Mouse (Mus musculus): Measurements from ENCODE around the gene Snrnp200.
A peak's percentile ranks its signal among the peaks of the same experiment; 100 is the strongest.
"Not testable (repeated sequence)": the region's sequence is repeated elsewhere in the genome, so short reads cannot be mapped to it uniquely, and the experiment has no call there.

Gene Snrnp200

GRCm38 (mm10) chr2:127254604-127255134, 46.5 kb downstream of the Snrnp200 start:
- DNase-seq (ENCODE audit: low read depth, low spot score): no peak

DNA sequence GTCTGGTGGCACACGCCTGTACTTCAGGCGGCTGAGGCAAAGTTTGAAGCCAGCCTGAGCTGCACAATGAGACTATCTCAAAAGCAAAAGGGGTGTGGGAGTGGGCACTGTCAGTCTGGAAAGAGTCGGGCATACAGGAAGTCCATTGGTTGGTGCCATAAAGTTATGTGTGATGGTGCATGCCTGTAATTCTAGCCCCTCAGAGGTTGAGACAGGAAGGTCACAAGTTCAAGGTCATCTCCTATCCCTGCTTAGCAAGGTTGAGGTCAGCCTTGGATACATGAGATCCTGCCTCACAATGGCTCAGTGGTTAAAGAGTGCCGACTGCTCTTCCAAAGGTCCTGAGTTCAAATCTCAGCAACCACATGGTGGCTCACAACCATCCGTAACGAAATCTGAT, 47.1 kb downstream of the Snrnp200 start:
- no peak for DNase-seq (ENCODE audit: low read depth, low spot score)

GRCm38 (mm10) chr2:127259340-127259739, 51.2 kb downstream of the Snrnp200 start:
- no peak for DNase-seq (ENCODE audit: low read depth, low spot score)

- no peak for DNase-seq (ENCODE audit: low read depth, low spot score)
Observed at GRCm38 (mm10) chr2:127262480-127262879, 54.3 kb downstream of the Snrnp200 start.

DNA sequence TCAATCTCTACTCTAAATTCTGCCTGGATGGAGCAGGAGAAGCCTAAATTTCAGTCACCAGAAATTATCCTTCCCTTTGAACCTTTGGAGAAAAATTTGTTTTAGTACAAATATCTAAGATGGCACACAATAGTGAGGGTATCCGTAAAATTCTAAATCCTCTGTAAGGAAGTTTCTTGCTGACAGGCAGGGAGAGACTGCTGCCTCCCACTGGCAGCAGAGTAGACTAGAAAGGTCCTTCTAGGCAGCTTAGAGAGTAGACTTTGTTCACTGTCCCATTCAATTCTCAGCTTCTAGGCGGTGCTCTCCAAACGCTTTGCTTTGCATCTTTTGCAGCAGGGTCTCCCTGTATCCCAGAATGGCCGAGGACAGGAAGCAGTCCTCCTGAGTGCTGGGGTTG, 59.7 kb downstream of the Snrnp200 start:
- DNase-seq (ENCODE audit: low read depth, low spot score): no peak

DNA sequence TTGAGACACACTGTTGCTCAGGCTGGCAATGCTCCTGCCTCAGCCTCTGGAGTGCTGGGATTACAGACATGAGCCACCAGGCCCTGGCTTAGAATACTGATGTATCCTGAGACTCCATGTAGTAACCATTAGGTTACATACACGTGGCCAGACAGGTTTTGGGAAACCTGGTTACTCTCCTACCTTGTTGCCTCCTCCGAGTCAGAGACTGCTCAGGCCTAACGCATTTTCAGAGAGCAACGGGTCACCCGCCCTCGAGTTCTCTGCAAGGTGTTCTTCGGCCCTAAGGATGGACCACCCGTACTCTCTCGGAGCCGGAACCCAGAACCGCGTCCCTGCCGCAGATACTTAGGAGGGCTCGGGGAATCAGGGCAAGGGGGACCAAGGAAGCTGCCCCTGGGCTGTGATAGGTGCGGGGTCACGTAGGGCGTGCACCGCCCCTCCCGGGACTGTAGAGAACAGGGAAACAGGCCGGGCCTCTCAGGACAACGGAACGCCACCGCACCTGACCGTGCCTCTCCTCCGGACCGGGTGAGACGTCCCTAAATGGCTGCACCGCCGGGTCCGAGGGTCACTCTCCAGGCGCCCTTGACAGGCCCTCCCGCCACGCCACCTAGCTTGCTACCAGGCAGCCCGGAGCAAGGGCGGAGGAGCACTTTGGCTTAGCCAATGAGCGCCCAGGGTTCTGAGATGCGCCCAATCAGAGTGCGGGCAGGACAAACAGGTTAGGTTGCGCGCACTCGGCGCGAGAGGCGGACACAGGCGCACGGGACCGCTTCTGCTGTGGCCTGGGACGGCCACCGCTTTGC, 61.5 kb downstream of the Snrnp200 start, which contains the start of gene Stard7:
Stard7 (plus strand) TSS at position 728 of the 809 bp plus-strand sequence.
- peak; percentile 99 for DNase-seq (ENCODE audit: low read depth, low spot score)

GRCm38 (mm10) chr2:127270300-127271041, 62.3 kb downstream of the Snrnp200 start:
- peak; percentile 93 for DNase-seq (ENCODE audit: low read depth, low spot score)

DNA sequence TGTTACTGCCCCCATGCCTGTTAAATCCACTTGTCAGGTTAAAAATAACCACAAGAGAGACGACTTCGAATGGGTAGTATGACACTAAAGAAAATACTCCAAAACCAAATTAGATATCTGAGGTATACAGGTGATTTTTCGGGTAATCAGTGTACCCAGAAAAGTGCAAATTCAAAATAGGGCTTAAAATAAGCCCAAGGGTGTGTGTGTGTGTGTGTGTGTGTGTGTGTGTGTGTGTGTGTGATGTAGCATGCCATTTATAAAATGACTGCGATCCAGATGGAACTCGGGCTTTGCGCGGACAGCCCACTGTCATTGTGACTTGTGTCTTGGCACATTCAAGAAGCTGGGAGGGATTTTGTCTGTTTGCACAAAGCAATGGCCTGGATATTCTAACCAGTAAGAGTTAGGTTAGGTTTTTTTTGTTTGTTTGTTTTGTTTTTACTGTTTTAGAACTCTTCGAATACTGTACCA, 62.9 kb downstream of the Snrnp200 start:
- DNase-seq (ENCODE audit: low read depth, low spot score): no peak

DNA sequence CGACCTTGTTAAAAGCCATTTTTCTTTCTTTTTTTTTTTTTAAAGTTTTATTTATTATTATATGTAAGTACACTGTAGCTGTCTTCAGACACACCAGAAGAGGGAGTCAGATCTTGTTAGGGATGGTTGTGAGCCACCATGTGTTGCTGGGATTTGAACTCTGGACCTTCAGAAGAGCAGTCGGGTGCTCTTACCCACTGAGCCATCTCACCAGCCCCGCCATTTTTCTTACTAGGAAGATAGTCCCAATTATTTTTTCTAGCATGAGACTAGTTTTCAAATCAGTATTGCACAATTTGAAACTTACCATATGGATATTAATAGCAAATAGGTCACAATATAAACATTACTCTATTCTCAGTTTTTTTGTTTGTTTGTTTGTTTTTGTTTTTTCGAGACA, 63.9 kb downstream of the Snrnp200 start:
- DNase-seq (ENCODE audit: low read depth, low spot score): not testable (repeated sequence)

GRCm38 (mm10) chr2:127272806-127273205, 64.6 kb downstream of the Snrnp200 start:
- peak; percentile 70 for DNase-seq (ENCODE audit: low read depth, low spot score)

GRCm38 (mm10) chr2:127274590-127274989, 66.4 kb downstream of the Snrnp200 start:
- DNase-seq (ENCODE audit: low read depth, low spot score): no peak

DNA sequence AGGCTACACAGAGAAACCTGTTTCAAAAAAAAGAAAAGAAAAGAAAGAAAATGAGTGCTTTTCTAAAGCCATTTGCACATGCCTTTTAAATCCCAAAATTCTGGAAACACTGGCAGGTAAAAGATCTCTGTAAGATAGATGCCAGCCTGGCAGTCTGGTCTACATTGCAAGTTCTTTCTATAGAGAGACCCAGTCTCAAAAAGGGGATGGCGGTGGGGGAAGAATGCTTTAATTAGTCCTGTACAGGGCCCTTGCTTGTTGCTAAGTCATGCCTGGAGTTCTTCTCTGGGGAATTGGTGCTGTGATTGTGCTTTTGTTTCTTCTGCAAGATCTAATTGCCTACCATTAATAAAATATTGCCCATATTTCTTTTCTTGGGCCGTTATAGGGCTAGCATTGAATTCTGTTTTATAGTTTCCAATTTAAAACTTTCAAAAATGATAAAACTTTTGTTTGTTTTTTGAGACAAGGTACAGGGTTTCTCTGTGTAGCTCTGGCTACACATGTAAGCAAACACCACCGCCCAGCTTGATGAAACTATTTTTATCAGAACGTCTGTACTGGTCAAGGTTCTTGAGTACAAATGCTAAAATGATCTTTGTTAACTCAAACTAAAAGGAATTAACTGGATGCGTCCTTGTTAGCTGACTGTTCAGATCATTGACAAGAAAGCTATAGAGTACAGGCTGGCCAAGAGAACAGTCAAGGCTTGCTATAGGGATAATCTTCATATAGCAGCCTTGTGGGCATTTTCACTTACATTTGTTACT, 67.5 kb downstream of the Snrnp200 start:
- DNase-seq (ENCODE audit: low read depth, low spot score): no peak

DNA sequence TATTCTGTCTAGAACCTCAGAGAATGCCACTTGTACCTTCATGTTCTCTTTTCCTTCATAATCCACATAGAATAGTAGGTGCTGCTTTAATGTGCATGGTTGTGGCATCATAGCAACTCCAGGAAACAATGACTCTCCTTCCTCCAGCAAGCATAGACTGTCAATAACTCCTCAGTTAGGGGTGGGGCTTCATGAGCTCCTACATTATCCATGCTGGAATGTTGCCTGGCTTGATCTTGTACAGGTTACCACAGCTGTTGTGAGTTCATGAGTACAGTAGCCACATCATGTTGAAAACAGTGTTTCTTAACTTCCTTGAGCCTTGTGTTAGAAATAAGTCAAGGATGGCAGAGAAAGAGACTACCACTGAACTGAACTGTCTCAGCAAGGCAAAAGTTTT, 70.0 kb downstream of the Snrnp200 start:
- DNase-seq (ENCODE audit: low read depth, low spot score): no peak

All from A20 (cell line).